Mouse (Mus musculus): Measurements from ENCODE around the gene Gfpt2.

The Gfpt2 gene

GRCm38 (mm10) chr11:49879950-49880642 is 86.1 kb downstream of the Gfpt2 start:
- in situ Hi-C loops (cut with MboI, MseI): no loop called here

- in situ Hi-C loops (cut with MboI, MseI): no loop called here
Measured at GRCm38 (mm10) chr11:49883394-49883793, 89.4 kb downstream of the Gfpt2 start.

All from T-helper 2 cell (primary cell).